Mouse (Mus musculus): ENCODE data around the gene Taf3. TPM values are rescaled to one million over a fixed set of nuclear protein-coding genes. Genes with fewer than 3 reads are reported as not detected.

The Taf3 gene
- polyA plus RNA-seq, 2 experiments: 4.7 to 5.0 TPM

DNA sequence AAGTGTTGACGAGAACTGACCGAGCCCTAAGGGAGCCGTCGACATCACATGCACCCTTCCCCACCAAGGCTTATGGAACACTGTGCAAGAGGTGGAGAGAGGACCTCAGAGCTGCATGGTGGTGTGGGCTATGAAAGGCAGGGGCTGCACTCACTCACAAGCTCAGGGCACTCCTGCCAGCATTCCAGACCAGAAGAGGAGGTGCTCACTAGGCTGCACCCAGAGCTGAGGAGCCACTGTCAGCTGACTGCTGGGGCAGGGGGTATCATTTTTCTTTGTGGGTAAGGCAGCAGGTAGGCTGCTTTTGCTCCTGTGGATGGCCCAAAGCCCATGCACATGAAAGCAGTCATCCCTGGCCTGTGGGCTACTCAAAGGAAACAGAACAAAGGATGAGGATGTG is 109.1 kb downstream of the Taf3 start:
- Histone ChIP-seq H3K4me1 (replicated peaks; ENCODE audit: control insufficient read depth in 2 of 2, insufficient read depth in 2 of 2, low read length in 1 of 2) (no peaks in the 10 kb centered on the region), H3K9me3 (ENCODE audit: control insufficient read depth, low read length) (no peaks in the 10 kb centered on the region), H3K9ac (replicated peaks) (no peak overlapping the region), H3K27me3 (ENCODE audit: control insufficient read depth, insufficient read depth, low read length) (no peaks in the 10 kb centered on the region), H3K4me3 (ENCODE audit: insufficient read depth in 1 of 2, low read depth in 2 of 2, low read length in 2 of 2) (no peak overlapping the region), H3K36me3 (replicated peaks; ENCODE audit: control insufficient read depth, insufficient read depth, low read depth) (no peaks in the 10 kb centered on the region), H3K27ac (no peak overlapping the region), H3K4me2 (ENCODE audit: low read depth) (no peak overlapping the region)
- TF ChIP-seq CTCF (IDR thresholded peaks at IDR 0.05; ENCODE audit: low read depth): no peak
- no peak for TF ChIP-seq EP300 (IDR thresholded peaks at IDR 0.05; ENCODE audit: low read depth)
- ATAC-seq (ENCODE audit: insufficient read depth) (no peak), DNase-seq (ENCODE audit: low read depth in 3 of 3, low spot score in 3 of 3) (no peak)
- WGBS (ENCODE audit: insufficient replicate concordance): 85% methylated on average over 4 of the region's 4 CpGs

GRCm38 (mm10) chr2:9935965-9936364 is 112.4 kb downstream of the Taf3 start:
- no peak for TF ChIP-seq CTCF (IDR thresholded peaks at IDR 0.05; ENCODE audit: low read depth)
- TF ChIP-seq EP300 (IDR thresholded peaks at IDR 0.05; ENCODE audit: low read depth): no peak
- no peak overlapping the region for H3K4me3 ChIP-seq (ENCODE audit: insufficient read depth in 1 of 2, low read depth in 2 of 2, low read length in 2 of 2)
- no peaks in the 10 kb centered on the region for H3K27me3 ChIP-seq (ENCODE audit: control insufficient read depth, insufficient read depth, low read length)
- H3K36me3 ChIP-seq (replicated peaks; ENCODE audit: control insufficient read depth, insufficient read depth, low read depth): no peaks in the 10 kb centered on the region
- DNase-seq (ENCODE audit: low read depth in 3 of 3, low spot score in 3 of 3) (no peak), ATAC-seq (ENCODE audit: insufficient read depth) (no peak)
- H3K9me3 ChIP-seq (ENCODE audit: control insufficient read depth, low read length): no peaks in the 10 kb centered on the region
- no peak overlapping the region for H3K4me2 ChIP-seq (ENCODE audit: low read depth)
- WGBS (ENCODE audit: insufficient replicate concordance): 44% methylated on average over 1 of the region's 1 CpGs
- H3K9ac ChIP-seq (replicated peaks): no peak overlapping the region
- no peaks in the 10 kb centered on the region for H3K4me1 ChIP-seq (replicated peaks; ENCODE audit: control insufficient read depth in 2 of 2, insufficient read depth in 2 of 2, low read length in 1 of 2)
- no peak overlapping the region for H3K27ac ChIP-seq

- Histone ChIP-seq H3K4me2 (ENCODE audit: low read depth) (no peak overlapping the region), H3K9me3 (ENCODE audit: control insufficient read depth, low read length) (no peaks in the 10 kb centered on the region), H3K4me1 (replicated peaks; ENCODE audit: control insufficient read depth in 2 of 2, insufficient read depth in 2 of 2, low read length in 1 of 2) (no peaks in the 10 kb centered on the region; a peak in 1 of 4 replicates), H3K36me3 (replicated peaks; ENCODE audit: control insufficient read depth, insufficient read depth, low read depth) (no peaks in the 10 kb centered on the region), H3K9ac (replicated peaks) (no peak overlapping the region), H3K27ac (no peak overlapping the region), H3K4me3 (ENCODE audit: insufficient read depth in 1 of 2, low read depth in 2 of 2, low read length in 2 of 2) (no peak overlapping the region), H3K27me3 (ENCODE audit: control insufficient read depth, insufficient read depth, low read length) (no peaks in the 10 kb centered on the region)
- ATAC-seq (ENCODE audit: insufficient read depth) (no peak), DNase-seq (ENCODE audit: low read depth in 3 of 3, low spot score in 3 of 3) (no peak)
- TF ChIP-seq EP300 (IDR thresholded peaks at IDR 0.05; ENCODE audit: low read depth) (no peak), CTCF (IDR thresholded peaks at IDR 0.05; ENCODE audit: low read depth) (no peak)
- WGBS (ENCODE audit: insufficient replicate concordance): 58% methylated on average over 4 of the region's 4 CpGs
Measured at GRCm38 (mm10) chr2:9926905-9927283, 121.5 kb downstream of the Taf3 start.

- no peaks in the 10 kb centered on the region for H3K9me3 ChIP-seq (ENCODE audit: control insufficient read depth, low read length)
- no peak overlapping the region for H3K27ac ChIP-seq
- H3K27me3 ChIP-seq (ENCODE audit: control insufficient read depth, insufficient read depth, low read length): no peaks in the 10 kb centered on the region
- no peaks in the 10 kb centered on the region for H3K36me3 ChIP-seq (replicated peaks; ENCODE audit: control insufficient read depth, insufficient read depth, low read depth)
- H3K4me2 ChIP-seq (ENCODE audit: low read depth): peak overlapping the region; percentile 22; the same call in 1 of the 2 replicates
- no peaks in the 10 kb centered on the region; a peak in 1 of 4 replicates for H3K4me1 ChIP-seq (replicated peaks; ENCODE audit: control insufficient read depth in 2 of 2, insufficient read depth in 2 of 2, low read length in 1 of 2)
- ATAC-seq (ENCODE audit: insufficient read depth) (no peak), DNase-seq (ENCODE audit: low read depth in 3 of 3, low spot score in 3 of 3) (no peak)
- H3K9ac ChIP-seq (replicated peaks): no peak overlapping the region
- TF ChIP-seq CTCF (IDR thresholded peaks at IDR 0.05; ENCODE audit: low read depth) (no peak), EP300 (IDR thresholded peaks at IDR 0.05; ENCODE audit: low read depth) (no peak)
- WGBS (ENCODE audit: insufficient replicate concordance): 31% methylated on average over 7 of the region's 7 CpGs
- H3K4me3 ChIP-seq (ENCODE audit: insufficient read depth in 1 of 2, low read depth in 2 of 2, low read length in 2 of 2): no peak overlapping the region
Measured at GRCm38 (mm10) chr2:9926194-9926904, 122.0 kb downstream of the Taf3 start.

DNA sequence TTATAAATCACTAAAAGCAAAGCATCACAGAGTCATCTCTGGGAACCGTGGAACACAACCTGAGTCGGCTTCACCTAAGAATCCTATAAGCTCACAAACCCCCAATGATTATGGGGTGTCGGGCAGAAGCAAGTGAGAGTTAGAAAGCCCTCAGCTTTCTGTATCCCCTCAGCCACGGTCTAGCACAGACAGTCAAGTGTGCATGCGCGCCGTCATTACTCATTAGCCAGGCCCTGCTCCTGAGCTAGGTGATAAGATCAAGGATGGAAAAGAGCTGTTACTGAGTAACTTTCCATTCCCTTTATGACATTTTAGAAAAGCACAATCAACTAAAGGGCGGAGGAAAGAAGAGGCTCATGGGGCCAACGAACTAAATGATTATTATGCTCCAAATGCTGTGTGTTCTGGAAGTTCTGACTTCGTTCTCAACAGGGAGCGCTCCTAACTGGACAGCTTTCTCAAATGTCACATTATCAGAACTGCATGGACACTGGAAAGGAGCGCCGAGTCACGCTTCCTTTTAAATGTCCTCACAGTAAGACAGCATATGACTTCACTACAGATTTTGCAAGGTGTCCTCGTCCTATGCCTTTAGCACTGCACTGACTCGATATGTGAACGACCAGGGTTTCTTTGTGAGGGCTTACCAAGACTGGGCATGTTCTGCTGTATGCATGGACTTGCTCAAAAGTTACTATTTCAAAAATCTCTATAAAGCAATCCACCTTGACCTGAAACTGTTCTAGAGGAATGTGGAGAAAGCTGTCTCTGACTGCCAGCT is 129.5 kb downstream of the Taf3 start:
- WGBS (ENCODE audit: insufficient replicate concordance): 74% methylated on average over 17 of the region's 17 CpGs
- H3K9me3 ChIP-seq (ENCODE audit: control insufficient read depth, low read length): no peaks in the 10 kb centered on the region
- peak in 2 of 3 experiments; percentile 15 to 17 for DNase-seq (ENCODE audit: low read depth in 3 of 3, low spot score in 3 of 3)
- TF ChIP-seq EP300 (IDR thresholded peaks at IDR 0.05; ENCODE audit: low read depth) (no peak), CTCF (IDR thresholded peaks at IDR 0.05; ENCODE audit: low read depth) (no peak)
- peak; percentile 67 for ATAC-seq (ENCODE audit: insufficient read depth)
- H3K27me3 ChIP-seq (ENCODE audit: control insufficient read depth, insufficient read depth, low read length): no peaks in the 10 kb centered on the region
- H3K9ac ChIP-seq (replicated peaks): no peak overlapping the region
- H3K36me3 ChIP-seq (replicated peaks; ENCODE audit: control insufficient read depth, insufficient read depth, low read depth): no peaks in the 10 kb centered on the region; the same call in 1 of the 2 replicates
- H3K4me2 ChIP-seq (ENCODE audit: low read depth): no peak overlapping the region
- no peak overlapping the region for H3K4me3 ChIP-seq (ENCODE audit: insufficient read depth in 1 of 2, low read depth in 2 of 2, low read length in 2 of 2)
- peaks cover 0 to 5% of the 10 kb centered on the region in 2 experiments; a peak in 1 of 4 replicates for H3K4me1 ChIP-seq (replicated peaks; ENCODE audit: control insufficient read depth in 2 of 2, insufficient read depth in 2 of 2, low read length in 1 of 2)
- H3K27ac ChIP-seq: no peak overlapping the region; the same call in 1 of the 2 replicates
